Mouse (Mus musculus) lung, embryonic 16.5 days (tissue): Measurements from ENCODE around the gene Tom1l2. TPM values are rescaled to one million over a fixed set of nuclear protein-coding genes. Genes with fewer than 3 reads are reported as not detected.

Source experiments
- ATAC-seq: fragments of 200-750 bp; cut with Nextera tagmentation; 2 replicates; pipeline ENCODE4 v1.8.0; 2017; ENCODE audit warnings: low read depth, mild to moderate bottlenecking, moderate library complexity
- H3K27ac ChIP-seq: fragments of 300-500 bp; sonication (generic); 2 replicates; pipeline ENCODE4 v1.5.1; 2014; ENCODE audit warnings: mild to moderate bottlenecking, control low read depth, low read length
- H3K27me3 ChIP-seq: fragments of 300-500 bp; sonication (generic); 2 replicates; pipeline ENCODE4 v1.6.1; 2014; ENCODE audit warnings: low read depth, low read length, mixed read lengths; ENCODE audit not compliant: control insufficient read depth, insufficient read depth
- H3K36me3 ChIP-seq: fragments of 300-500 bp; sonication (generic); 2 replicates; pipeline ENCODE4 v1.6.1; 2014; ENCODE audit warnings: low read length; ENCODE audit not compliant: control insufficient read depth, insufficient read depth
- H3K4me1 ChIP-seq: fragments of 300-500 bp; sonication (generic); replicated peaks from 2 replicates; pipeline ENCODE4 v1.6.1; 2014; ENCODE audit warnings: low read length, mixed read lengths; ENCODE audit not compliant: control insufficient read depth, insufficient read depth
- H3K4me2 ChIP-seq: fragments of 300-500 bp; sonication (generic); 2 replicates; pipeline ENCODE4 v1.6.1; 2014; ENCODE audit warnings: low read depth, low read length, control low read depth
- H3K4me3 ChIP-seq: fragments of 300-500 bp; sonication (generic); 2 replicates; pipeline ENCODE4 v1.5.1; 2014; ENCODE audit warnings: mild to moderate bottlenecking, low read length, control low read depth
- H3K9ac ChIP-seq: fragments of 300-500 bp; sonication (generic); 2 replicates; pipeline ENCODE4 v1.6.1; 2014; ENCODE audit warnings: low read length, control low read depth
- H3K9me3 ChIP-seq: fragments of 300-500 bp; sonication (generic); 2 replicates; pipeline ENCODE4 v1.6.1; 2016; ENCODE audit warnings: low read length; ENCODE audit not compliant: control insufficient read depth
- WGBS: fragments of 180-500 bp; shearing (Covaris S2); extraction: QIAGEN DNeasy Blood & Tissue Kit; methylation state at CpG from one replicate; pipeline ENCODE4 v1.1.7; 2014; 5-methylcytosine and 5-hydroxymethylcytosine counted together
- polyA plus RNA-seq: library from polyadenylated mRNA; unstranded; fragments of >200 nt; fragmentation: Nextera tagmentation; extraction: Ambion mirVana; gene quantifications from 2 replicates; pipeline ENCODE4 v1.2.1, GENCODE M21; 2015

Gene Tom1l2
- polyA plus RNA-seq, 1 experiment from 2014 or later: 29.6 TPM

DNA sequence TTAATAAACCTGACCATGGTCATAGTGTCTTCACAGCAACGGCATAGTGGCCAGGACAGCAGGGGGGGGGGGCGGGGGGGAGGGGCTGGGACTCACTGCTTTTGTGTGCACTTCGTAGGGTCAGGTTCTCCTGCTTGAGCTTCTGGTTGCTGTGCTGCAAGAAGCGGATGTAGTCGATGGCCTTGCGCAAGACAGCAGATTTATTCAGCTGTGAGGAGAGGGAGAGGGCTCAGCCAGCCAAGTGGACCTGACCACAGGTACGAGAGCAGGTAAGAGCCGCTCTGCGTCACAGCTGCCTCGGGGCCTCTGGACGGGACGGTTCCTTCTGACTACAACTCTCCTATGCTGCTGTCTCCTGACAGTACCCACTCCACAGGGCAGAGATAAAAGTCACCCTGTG is 147.7 kb downstream of the Tom1l2 start:
- Histone ChIP-seq H3K27ac (peak overlapping the region; percentile 62), H3K27me3 (no peaks in the 10 kb centered on the region)
- ATAC-seq: peak; percentile 23; the same call in 1 of the 2 replicates

DNA sequence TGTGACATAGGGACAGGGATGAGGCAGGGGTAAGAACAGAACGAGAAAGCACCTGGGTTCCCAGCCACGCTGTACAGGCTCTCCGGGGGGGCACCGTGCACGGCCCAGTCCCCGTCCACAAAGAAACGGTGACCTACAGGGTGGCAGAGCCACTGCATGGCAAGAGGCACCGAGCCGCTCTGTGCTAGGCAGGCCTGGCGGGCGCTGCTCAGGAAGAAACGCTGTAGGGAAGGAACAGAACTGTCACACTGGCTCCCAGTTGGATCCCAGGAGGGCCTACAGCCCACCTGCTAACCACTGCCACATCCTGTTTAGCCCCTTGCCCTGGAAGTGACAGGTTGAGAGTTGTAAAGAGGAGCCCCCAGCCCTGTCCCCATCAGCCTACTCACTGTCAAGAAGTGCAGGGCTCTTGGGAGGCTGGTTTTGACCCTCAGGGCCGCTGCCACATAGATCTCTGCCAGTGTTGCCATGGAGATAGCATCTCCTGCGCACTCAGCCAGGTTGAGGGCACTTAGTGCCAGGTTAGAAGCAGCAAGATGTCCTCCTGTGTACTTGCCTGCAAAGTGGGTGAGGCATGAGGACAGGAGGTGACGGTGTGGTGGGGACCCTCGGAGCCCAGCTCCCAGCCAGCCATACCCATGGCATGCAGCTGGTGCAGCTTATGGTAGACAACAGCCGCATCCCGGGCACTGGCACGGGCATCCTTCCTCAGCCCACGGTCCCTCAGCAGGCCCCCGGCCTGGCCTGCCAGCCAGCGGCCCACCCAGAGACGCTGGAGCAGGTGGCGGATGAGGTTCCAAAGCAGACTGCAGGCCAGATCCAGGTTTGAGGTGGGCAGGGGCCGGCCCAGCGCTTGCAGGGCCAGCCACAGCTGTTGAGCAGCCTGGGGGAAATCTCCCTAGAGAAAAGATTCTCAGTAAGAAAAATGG is 149.7 kb downstream of the Tom1l2 start:
- ATAC-seq: no peak

More for the DNA sequence above, 147.7 kb downstream of the Tom1l2 start:
- H3K9ac ChIP-seq: no peak overlapping the region
- H3K4me3 ChIP-seq: no peak overlapping the region
- peaks cover 50% of the 10 kb centered on the region for H3K36me3 ChIP-seq
- no peak overlapping the region for H3K4me2 ChIP-seq
- 63% methylated on average over 11 of the region's 12 CpGs for WGBS
- H3K9me3 ChIP-seq: no peaks in the 10 kb centered on the region
- H3K4me1 ChIP-seq: peaks cover 45% of the 10 kb centered on the region

GRCm38 (mm10) chr11:60200384-60200783 is 152.3 kb downstream of the Tom1l2 start:
- Histone ChIP-seq H3K4me1 (peaks cover 6% of the 10 kb centered on the region), H3K4me3 (no peak overlapping the region), H3K27ac (no peak overlapping the region), H3K4me2 (no peak overlapping the region), H3K27me3 (no peaks in the 10 kb centered on the region), H3K9me3 (no peaks in the 10 kb centered on the region), H3K36me3 (peaks cover 58% of the 10 kb centered on the region), H3K9ac (no peak overlapping the region)
- ATAC-seq: no peak
- 84% methylated on average over 11 of the region's 11 CpGs for WGBS

More for the DNA sequence above, 149.7 kb downstream of the Tom1l2 start:
- no peaks in the 10 kb centered on the region for H3K9me3 ChIP-seq
- H3K4me3 ChIP-seq: no peak overlapping the region
- no peak overlapping the region for H3K27ac ChIP-seq
- H3K4me1 ChIP-seq: peaks cover 28% of the 10 kb centered on the region
- 87% methylated on average over 26 of the region's 26 CpGs for WGBS
- H3K9ac ChIP-seq: no peak overlapping the region
- peaks cover 64% of the 10 kb centered on the region for H3K36me3 ChIP-seq
- no peaks in the 10 kb centered on the region for H3K27me3 ChIP-seq
- H3K4me2 ChIP-seq: no peak overlapping the region

- Histone ChIP-seq H3K36me3 (peaks cover 62% of the 10 kb centered on the region), H3K9me3 (peaks cover 4% of the 10 kb centered on the region), H3K4me2 (peak overlapping the region; percentile 24; the same call in 1 of the 2 replicates), H3K27me3 (no peaks in the 10 kb centered on the region), H3K4me3 (no peak overlapping the region), H3K9ac (no peak overlapping the region), H3K27ac (peak overlapping the region; percentile 40; the same call in 1 of the 2 replicates), H3K4me1 (peaks cover 4% of the 10 kb centered on the region; the same call in 1 of the 2 replicates)
- peak; percentile 78 for ATAC-seq
- WGBS: 17% methylated on average over 18 of the region's 18 CpGs
These were observed 153.0 kb downstream of the Tom1l2 start for GRCm38 (mm10) chr11:60199702-60200184.

DNA sequence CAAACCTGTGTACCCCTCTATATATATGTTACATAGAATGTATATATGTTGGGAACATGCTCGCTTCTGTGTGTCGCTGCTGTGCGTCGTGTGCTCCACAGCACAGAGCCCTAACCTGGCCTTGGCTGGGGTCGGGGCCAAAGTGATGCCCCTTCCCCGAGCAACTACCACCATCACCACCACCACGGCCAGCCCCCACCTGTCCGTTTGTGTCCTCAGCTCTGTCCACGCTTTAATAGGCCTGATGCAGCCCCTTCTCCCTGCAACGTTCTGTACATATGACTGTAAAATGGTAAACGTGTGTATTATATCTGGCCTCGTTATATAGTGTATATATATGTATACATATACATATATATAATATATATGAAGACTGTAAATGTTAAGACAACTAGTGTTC is 154.1 kb downstream of the Tom1l2 start:
- peaks cover 61% of the 10 kb centered on the region for H3K36me3 ChIP-seq
- peaks cover 4% of the 10 kb centered on the region; the same call in 1 of the 2 replicates for H3K4me1 ChIP-seq
- H3K4me3 ChIP-seq: no peak overlapping the region
- no peak overlapping the region for H3K27ac ChIP-seq
- 74% methylated on average over 12 of the region's 12 CpGs for WGBS
- H3K4me2 ChIP-seq: no peak overlapping the region
- H3K27me3 ChIP-seq: no peaks in the 10 kb centered on the region
- H3K9me3 ChIP-seq: peaks cover 7% of the 10 kb centered on the region
- no peak for ATAC-seq
- H3K9ac ChIP-seq: no peak overlapping the region

DNA sequence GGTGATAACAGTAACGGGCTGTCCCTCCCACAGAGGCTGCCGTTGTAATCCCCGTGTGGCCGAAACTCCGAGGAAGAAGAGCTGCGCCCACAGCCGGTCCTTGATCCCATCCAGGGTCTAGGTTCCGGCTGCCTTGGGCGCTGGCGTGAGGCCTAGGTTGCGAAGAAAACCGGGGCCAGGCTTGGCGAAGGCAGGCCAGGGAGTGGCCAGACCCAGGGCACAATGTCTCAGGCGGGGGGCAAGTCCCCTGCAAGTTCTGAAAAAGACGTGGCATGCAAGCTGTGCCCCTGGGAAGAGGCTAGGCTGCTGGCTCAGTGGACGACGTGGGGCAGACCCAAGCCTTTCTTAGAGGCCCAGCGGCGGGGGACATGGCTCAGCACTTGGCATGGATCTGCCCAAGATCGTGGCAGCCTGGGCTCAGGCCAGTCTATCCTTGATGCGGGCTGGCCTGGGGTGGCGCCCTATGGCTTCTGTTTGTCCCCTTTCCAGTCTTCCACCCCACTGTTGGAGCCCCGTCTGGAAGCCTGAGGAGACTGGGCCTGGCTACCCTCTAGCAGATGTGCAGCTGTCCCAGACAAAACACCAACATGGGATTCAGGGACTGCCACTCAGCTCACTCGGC is 154.6 kb downstream of the Tom1l2 start:
- no peak overlapping the region for H3K4me3 ChIP-seq
- H3K27me3 ChIP-seq: no peaks in the 10 kb centered on the region
- 74% methylated on average over 24 of the region's 24 CpGs for WGBS
- H3K27ac ChIP-seq: no peak overlapping the region
- no peak overlapping the region for H3K4me2 ChIP-seq
- H3K9me3 ChIP-seq: peaks cover 7% of the 10 kb centered on the region
- no peak for ATAC-seq
- H3K36me3 ChIP-seq: peaks cover 56% of the 10 kb centered on the region
- H3K9ac ChIP-seq: no peak overlapping the region
- H3K4me1 ChIP-seq: peaks cover 4% of the 10 kb centered on the region; the same call in 1 of the 2 replicates

- no peak overlapping the region for H3K27ac ChIP-seq
- H3K4me1 ChIP-seq: peaks cover 4% of the 10 kb centered on the region; the same call in 1 of the 2 replicates
- H3K9ac ChIP-seq: no peak overlapping the region
- WGBS: 68% methylated on average over 5 of the region's 5 CpGs
- no peak overlapping the region for H3K4me2 ChIP-seq
- no peak for ATAC-seq
- H3K27me3 ChIP-seq: no peaks in the 10 kb centered on the region
- peaks cover 7% of the 10 kb centered on the region for H3K9me3 ChIP-seq
- H3K4me3 ChIP-seq: no peak overlapping the region
- H3K36me3 ChIP-seq: peaks cover 45% of the 10 kb centered on the region
These were observed 156.4 kb downstream of the Tom1l2 start for GRCm38 (mm10) chr11:60196344-60196743.

DNA sequence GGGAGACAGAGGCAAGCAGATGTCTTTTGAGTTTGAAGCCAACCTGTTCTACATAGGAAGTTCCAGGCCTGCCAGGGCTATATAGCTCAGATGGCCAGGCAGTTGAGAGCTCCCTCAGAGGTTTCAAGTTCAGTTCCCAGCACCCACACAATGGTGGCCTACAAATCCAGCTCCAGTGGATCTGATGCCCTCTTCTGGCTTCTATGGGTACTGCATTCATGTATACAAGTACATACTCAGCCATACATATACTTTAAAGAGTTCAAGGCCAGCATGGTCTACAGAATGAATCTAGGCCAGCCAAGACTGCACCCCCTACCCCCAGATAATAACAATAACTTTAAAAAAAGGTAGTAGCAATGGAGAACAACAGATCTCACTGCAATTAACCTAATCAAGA is 157.6 kb downstream of the Tom1l2 start:
- Histone ChIP-seq H3K9me3 (peaks cover 7% of the 10 kb centered on the region), H3K27me3 (no peaks in the 10 kb centered on the region), H3K36me3 (peaks cover 39% of the 10 kb centered on the region), H3K4me1 (peaks cover 4% of the 10 kb centered on the region; the same call in 1 of the 2 replicates), H3K4me2 (no peak overlapping the region), H3K9ac (no peak overlapping the region), H3K27ac (no peak overlapping the region), H3K4me3 (no peak overlapping the region)
- ATAC-seq: no peak

DNA sequence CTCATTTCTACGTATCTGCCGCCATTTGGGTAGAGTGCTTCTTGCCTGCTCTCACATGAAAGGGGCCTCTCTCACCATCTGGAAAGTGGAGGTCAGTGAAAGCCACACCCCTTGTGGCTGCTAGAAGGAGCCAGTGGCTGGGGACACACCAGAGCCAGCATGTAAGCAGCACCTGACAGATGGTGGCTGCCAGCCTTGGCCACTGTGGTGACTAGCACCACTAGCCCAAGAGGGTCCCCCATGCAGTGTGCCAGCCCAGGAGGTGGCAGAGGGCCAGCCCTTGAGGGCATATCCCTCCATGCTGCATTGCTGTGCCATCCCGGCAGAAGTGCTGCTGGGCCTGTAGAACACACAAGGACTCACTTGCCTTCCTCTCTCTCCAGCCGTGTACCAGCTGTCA is 159.1 kb downstream of the Tom1l2 start:
- no peak overlapping the region for H3K27ac ChIP-seq
- peaks cover 35% of the 10 kb centered on the region for H3K36me3 ChIP-seq
- no peak for ATAC-seq
- H3K4me2 ChIP-seq: no peak overlapping the region
- no peaks in the 10 kb centered on the region for H3K27me3 ChIP-seq
- H3K9ac ChIP-seq: no peak overlapping the region
- H3K4me1 ChIP-seq: peaks cover 3% of the 10 kb centered on the region; the same call in 1 of the 2 replicates
- H3K4me3 ChIP-seq: no peak overlapping the region
- H3K9me3 ChIP-seq: peaks cover 7% of the 10 kb centered on the region
- 64% methylated on average over 4 of the region's 4 CpGs for WGBS
